Mouse (Mus musculus) cerebellum, adult 2 months (tissue): Measurements from ENCODE around the gene Plppr3. TPM values are rescaled to one million over a fixed set of nuclear protein-coding genes. Genes with fewer than 3 reads are reported as not detected.
"Not testable (repeated sequence)": the region's sequence is repeated elsewhere in the genome, so short reads cannot be mapped to it uniquely, and the experiment has no call there.

Source experiments
- DNase-seq, 2 experiments: peaks; one replicate each; pipeline ENCODE4 v3.0.0; 2021
- H3K27ac ChIP-seq: fragments of 200-500 bp; 2 replicates; pipeline ENCODE4 v1.5.1; 2012; ENCODE audit warnings: low read length, control low read depth, inconsistent platforms; ENCODE audit not compliant: insufficient read depth
- H3K27me3 ChIP-seq: fragments of 200-500 bp; 2 replicates; pipeline ENCODE4 v1.6.1; 2012; ENCODE audit warnings: inconsistent platforms, mild to moderate bottlenecking, low read length, moderate library complexity; ENCODE audit not compliant: control insufficient read depth, insufficient read depth
- H3K4me1 ChIP-seq: fragments of 200-500 bp; 2 replicates; pipeline ENCODE4 v1.6.1; 2011; ENCODE audit warnings: low read length; ENCODE audit not compliant: control insufficient read depth, insufficient read depth
- H3K4me3 ChIP-seq: fragments of 200-500 bp; replicated peaks from 2 replicates; pipeline ENCODE3; 2011; ENCODE audit warnings: mild to moderate bottlenecking, low read depth, low read length, control low read depth; ENCODE audit not compliant: insufficient read depth
- CTCF ChIP-seq: fragments of 200-500 bp; IDR thresholded peaks from 2 replicates; pipeline ENCODE4 v1.5.1; 2011; ENCODE audit warnings: low read depth, mild to moderate bottlenecking, control low read depth, low read length, moderate library complexity, borderline replicate concordance; ENCODE audit not compliant: insufficient read depth
- POLR2A ChIP-seq: fragments of 200-500 bp; IDR thresholded peaks from 2 replicates; pipeline ENCODE4 v1.6.1; 2011; ENCODE audit warnings: low read length, control low read depth, borderline replicate concordance; ENCODE audit not compliant: insufficient read depth
- WGBS: fragments of 180-500 bp; shearing (Covaris S2); methylation state at CpG from one replicate; pipeline ENCODE4 v1.1.7; 2018; 5-methylcytosine and 5-hydroxymethylcytosine counted together
- polyA plus RNA-seq: library from polyadenylated mRNA; depleted of rRNA; stranded (reverse); fragments of >200 nt; gene quantifications from 2 replicates; pipeline ENCODE4 v1.2.3, GENCODE M21; 2012

Gene Plppr3
- polyA plus RNA-seq, 1 experiment: 49.3 TPM

DNA sequence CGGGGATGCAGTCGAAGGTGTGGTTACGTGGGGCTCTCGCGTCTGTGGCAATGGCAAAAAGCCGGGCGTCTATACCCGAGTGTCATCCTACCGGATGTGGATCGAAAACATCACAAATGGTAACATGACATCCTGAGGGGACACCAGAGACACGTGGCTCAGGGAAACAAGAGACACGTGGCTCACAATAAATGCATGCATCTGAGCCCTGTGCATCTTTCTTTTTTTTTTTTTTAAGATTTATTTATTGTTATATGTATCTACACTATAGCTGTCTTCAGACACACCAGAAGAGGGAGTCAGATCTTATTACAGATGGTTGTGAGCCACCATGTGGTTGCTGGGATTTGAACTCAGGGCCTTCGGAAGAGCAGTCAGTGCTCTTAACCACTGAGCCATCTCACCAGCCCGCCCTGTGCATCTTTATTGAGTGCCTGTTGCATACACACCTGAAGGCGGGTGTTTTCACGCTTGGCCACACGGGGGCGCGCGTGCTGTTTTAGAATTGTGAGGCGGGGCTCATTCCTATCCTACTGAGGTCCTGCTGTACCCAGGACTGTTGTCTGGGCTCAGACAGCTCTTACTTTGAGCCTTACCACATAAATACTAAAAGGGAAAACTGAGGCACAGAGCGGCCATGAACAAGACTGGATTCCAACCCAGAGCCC is 18.2 kb upstream of the Plppr3 start:
- 39% methylated on average over 22 of the region's 22 CpGs for WGBS
- DNase-seq: peak; percentile 75 to 86
- TF ChIP-seq CTCF: peak; percentile 74

GRCm38 (mm10) chr10:79890670-79891069 is 16.2 kb upstream of the Plppr3 start, which contains the start of gene Cfd:
Gene Cfd, plus strand, starts transcription at chr10:79890853.
- no peak for TF ChIP-seq CTCF
- TF ChIP-seq POLR2A: no peak
- H3K4me1 ChIP-seq: no peaks in the 10 kb centered on the region
- no peak within 1 kb of the TSS for H3K27ac ChIP-seq
- no peaks in the 10 kb centered on the region for H3K27me3 ChIP-seq
- WGBS: 26% methylated on average over 5 of the region's 5 CpGs
- no peak within 1 kb of the TSS for H3K4me3 ChIP-seq
- DNase-seq: no peak

More for the DNA sequence above, 18.2 kb upstream of the Plppr3 start:
- H3K27ac ChIP-seq, H3K4me1 ChIP-seq, H3K4me3 ChIP-seq, H3K27me3 ChIP-seq: not testable (repeated sequence)

DNA sequence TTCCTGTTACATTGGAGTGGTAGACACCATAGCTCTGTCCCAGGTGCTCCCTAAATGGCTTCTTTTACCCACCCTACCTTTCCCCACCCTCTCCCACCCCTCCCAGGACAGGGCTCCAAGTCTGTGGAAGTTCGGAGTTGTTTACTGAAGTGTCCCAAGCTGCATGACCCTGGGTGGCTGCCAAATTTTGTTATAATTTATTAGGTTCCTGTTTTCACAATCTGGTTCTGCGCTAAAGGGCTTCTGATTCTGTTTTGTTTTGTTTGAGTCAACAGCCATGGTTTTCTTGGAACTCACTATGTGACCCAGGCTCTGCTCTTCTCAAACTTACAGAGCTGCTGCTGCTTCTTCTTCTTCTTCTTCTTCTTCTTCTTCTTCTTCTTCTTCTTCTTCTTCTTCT is 15.0 kb upstream of the Plppr3 start:
- H3K4me1 ChIP-seq: no peaks in the 10 kb centered on the region
- WGBS: 79% methylated on average over 2 of the region's 2 CpGs
- no peak overlapping the region for H3K4me3 ChIP-seq
- DNase-seq: no peak
- no peak overlapping the region for H3K27ac ChIP-seq
- no peaks in the 10 kb centered on the region for H3K27me3 ChIP-seq
- TF ChIP-seq POLR2A (no peak), CTCF (no peak)

GRCm38 (mm10) chr10:79886611-79887010 is 12.2 kb upstream of the Plppr3 start:
- Histone ChIP-seq H3K4me3 (no peak overlapping the region), H3K4me1 (peaks cover 3% of the 10 kb centered on the region; the same call in 1 of the 2 replicates), H3K27ac (no peak overlapping the region), H3K27me3 (no peaks in the 10 kb centered on the region)
- WGBS: 88% methylated on average over 8 of the region's 8 CpGs
- TF ChIP-seq CTCF: no peak
- no peak for TF ChIP-seq POLR2A
- no peak for DNase-seq

GRCm38 (mm10) chr10:79886054-79886453 is 11.6 kb upstream of the Plppr3 start, which contains the start of gene Elane:
Gene Elane, plus strand, starts transcription at chr10:79886247.
- Histone ChIP-seq H3K27me3 (no peaks in the 10 kb centered on the region), H3K27ac (no peak within 1 kb of the TSS), H3K4me3 (no peak within 1 kb of the TSS), H3K4me1 (peaks cover 3% of the 10 kb centered on the region; the same call in 1 of the 2 replicates)
- DNase-seq: no peak
- WGBS: 60% methylated on average over 6 of the region's 6 CpGs
- TF ChIP-seq CTCF: no peak
- no peak for TF ChIP-seq POLR2A

DNA sequence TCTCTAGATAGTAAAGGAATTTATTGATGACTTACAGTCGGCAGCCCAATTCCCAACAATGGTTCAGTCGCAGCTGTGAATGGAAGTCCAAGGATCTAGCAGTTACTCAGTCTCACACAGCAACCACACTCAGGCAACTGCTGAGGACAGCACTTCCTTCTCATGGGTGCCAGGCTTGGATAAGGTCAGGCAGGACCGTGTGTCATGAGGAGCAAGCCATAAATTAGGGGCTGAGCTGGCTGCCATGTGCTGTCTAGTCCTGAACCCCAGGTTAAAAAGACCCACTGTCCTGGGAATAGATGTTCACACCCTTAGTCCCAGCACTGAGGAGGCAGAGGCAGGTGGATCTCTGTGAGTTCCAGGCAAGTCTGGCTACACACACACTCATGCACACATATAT is 10.5 kb upstream of the Plppr3 start:
- H3K4me1 ChIP-seq, DNase-seq, H3K27me3 ChIP-seq, H3K27ac ChIP-seq, H3K4me3 ChIP-seq: not testable (repeated sequence)
- 55% methylated on average over 3 of the region's 3 CpGs for WGBS

GRCm38 (mm10) chr10:79884446-79884845 is 10.0 kb upstream of the Plppr3 start:
- DNase-seq: peak in 1 of 2 experiments; percentile 46
- WGBS: 13% methylated on average over 4 of the region's 4 CpGs
- Histone ChIP-seq H3K4me1 (peaks cover 3% of the 10 kb centered on the region; the same call in 1 of the 2 replicates), H3K4me3 (no peak overlapping the region), H3K27ac (no peak overlapping the region), H3K27me3 (no peaks in the 10 kb centered on the region)
- TF ChIP-seq CTCF: no peak
- no peak for TF ChIP-seq POLR2A

DNA sequence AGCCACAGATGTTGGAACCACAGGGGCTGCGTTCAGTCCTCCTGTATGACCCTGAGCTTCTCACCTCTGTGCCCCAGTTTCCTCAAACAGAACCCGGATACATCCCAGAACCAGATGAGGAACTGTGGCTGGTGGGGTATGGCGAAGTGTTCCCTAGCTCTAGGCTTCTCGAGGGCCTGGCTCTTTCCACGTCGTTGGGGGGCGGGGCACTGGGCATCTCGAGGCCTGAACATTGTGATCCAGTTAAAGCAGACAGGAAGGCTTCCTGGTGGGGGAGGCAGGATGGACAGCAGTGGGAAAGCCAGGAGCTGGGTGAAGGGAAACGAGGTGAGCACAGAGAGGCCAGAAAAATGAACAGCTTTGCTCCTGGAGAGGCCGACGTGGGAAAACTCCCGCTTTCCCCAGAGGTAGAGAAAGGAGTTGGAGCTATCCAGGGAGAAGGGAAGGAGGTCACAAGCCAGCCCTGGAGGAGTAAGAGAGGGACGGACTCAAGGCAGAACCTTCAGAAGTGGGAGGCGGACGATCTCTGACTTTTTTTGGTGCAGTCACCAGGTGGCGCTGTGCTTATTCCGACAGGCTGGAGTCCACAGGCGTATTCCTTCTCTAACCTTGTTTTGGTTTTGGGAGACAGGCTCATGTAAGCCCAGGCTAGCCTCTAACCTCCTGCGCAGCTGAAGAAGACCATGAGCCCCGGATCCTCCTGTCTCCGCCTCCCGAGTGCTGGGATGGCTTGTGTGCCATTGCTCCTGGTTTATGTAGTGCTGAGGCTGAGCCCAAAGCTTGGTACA is 9.1 kb upstream of the Plppr3 start:
- H3K27me3 ChIP-seq: no peaks in the 10 kb centered on the region
- 19% methylated on average over 22 of the region's 22 CpGs for WGBS
- no peak overlapping the region for H3K27ac ChIP-seq
- TF ChIP-seq POLR2A (no peak), CTCF (peak; percentile 86)
- no peak overlapping the region for H3K4me3 ChIP-seq
- H3K4me1 ChIP-seq: peaks cover 3% of the 10 kb centered on the region; the same call in 1 of the 2 replicates
- peak; percentile 79 to 86 for DNase-seq
